Mouse (Mus musculus): ENCODE data around the gene Spata31d1c. TPM values are rescaled to one million over a fixed set of nuclear protein-coding genes. Genes with fewer than 3 reads are reported as not detected.

The Spata31d1c gene
- polyA plus RNA-seq, 1 experiment from 2014 or later: not detected

DNA sequence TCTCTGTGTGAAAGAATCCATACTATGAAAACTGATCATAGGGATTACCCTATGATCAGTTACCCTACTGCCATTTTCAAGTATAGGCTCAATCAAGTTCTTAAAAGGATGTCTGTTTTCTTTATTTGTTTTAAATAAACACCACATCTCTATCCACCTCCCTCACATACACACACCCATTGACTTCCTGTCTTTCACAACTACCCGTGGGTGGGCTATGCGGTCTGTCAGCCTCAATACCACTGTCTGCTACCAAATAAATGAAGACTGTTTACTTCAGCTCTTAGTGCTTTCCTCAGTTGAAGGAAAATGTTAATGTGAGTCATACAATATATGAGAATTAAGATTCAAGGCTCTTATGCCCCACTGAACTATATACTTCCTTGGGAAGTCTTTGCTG lies 37.1 kb downstream of the Spata31d1c start:
- Histone ChIP-seq H3K36me3 (ENCODE audit: insufficient read depth) (peaks cover 28% of the 10 kb centered on the region; the same call in 1 of the 2 replicates), H3K9ac (no peak overlapping the region), H3K4me2 (no peak overlapping the region), H3K9me3 (ENCODE audit: low read depth, low read length) (no peaks in the 10 kb centered on the region), H3K4me3 (ENCODE audit: low read depth, low read length) (no peak overlapping the region), H3K27me3 (ENCODE audit: insufficient read depth, low read length) (no peaks in the 10 kb centered on the region), H3K27ac (ENCODE audit: low read depth) (no peak overlapping the region), H3K4me1 (ENCODE audit: insufficient read depth) (no peaks in the 10 kb centered on the region)
- no peak for ATAC-seq (ENCODE audit: insufficient read depth)
- TF ChIP-seq CTCF (IDR thresholded peaks at IDR 0.05; ENCODE audit: low read depth): no peak
- WGBS: 76% methylated on average over 2 of the region's 2 CpGs
- no peak for DNase-seq

Other genes with a start within 250 kb of the Spata31d1c start
- gene Cntnap3, start 129.1 kb upstream of the Spata31d1c start, polyA plus RNA-seq (2014; fragmentation: Nextera tagmentation; extraction: Ambion mirVana): 0.09 TPM in 1 of 2 replicates, not detected in the other
- gene Spata31, start 115.7 kb upstream of the Spata31d1c start, polyA plus RNA-seq (2014; fragmentation: Nextera tagmentation; extraction: Ambion mirVana): not detected in 2 replicates
- gene Prss47, start 19.7 kb downstream of the Spata31d1c start, polyA plus RNA-seq (2014; fragmentation: Nextera tagmentation; extraction: Ambion mirVana): not detected in 2 replicates
- 56.8 and 58.3 TPM in 2 replicates for gene Mfsd14b, start 79.9 kb downstream of the Spata31d1c start, polyA plus RNA-seq (2014; fragmentation: Nextera tagmentation; extraction: Ambion mirVana)
- not detected in 2 replicates for gene Olfr465-ps1, start 105.0 kb downstream of the Spata31d1c start, polyA plus RNA-seq (2014; fragmentation: Nextera tagmentation; extraction: Ambion mirVana)
- not detected in 2 replicates for gene Olfr466, start 117.2 kb downstream of the Spata31d1c start, polyA plus RNA-seq (2014; fragmentation: Nextera tagmentation; extraction: Ambion mirVana)
- not detected in 2 replicates for gene Nlrp4f, start 172.9 kb downstream of the Spata31d1c start, polyA plus RNA-seq (2014; fragmentation: Nextera tagmentation; extraction: Ambion mirVana)
- not detected in 2 replicates for gene Gm10775, start 226.5 kb downstream of the Spata31d1c start, polyA plus RNA-seq (2014; fragmentation: Nextera tagmentation; extraction: Ambion mirVana)
- 17.2 and 17.9 TPM in 2 replicates for gene Zfp369, start 245.8 kb downstream of the Spata31d1c start, polyA plus RNA-seq (2014; fragmentation: Nextera tagmentation; extraction: Ambion mirVana)

All from lung, embryonic 14.5 days (tissue).